Comparison of ENCODE assay signal across 25 mouse cellular contexts in genomic region chr13:19139771-19140170, GRCm38 (mm10).
DNase-seq lines count a peak whose midpoint lies in the region; ATAC-seq and TF ChIP-seq lines count a peak whose summit lies in the region.
"Had no signal": no experiment of that assay in that cellular context is flagged by ENCODE, and none has a peak within 500 bp of the region (broad histone marks: within the 10 kb centered on the region; RNA-seq: fewer than 3 reads in every experiment).

No protein-coding gene starts in this region.

- ATAC-seq in liver, embryonic 13.5 days (ENCODE audit: low read depth): peak; percentile 62
- ATAC-seq in liver, postnatal 0 days: no peak; the same call in 1 of the 2 replicates
- ATAC-seq in forebrain, embryonic 13.5 days: no peak
- ATAC-seq: forebrain, embryonic 16.5 days; hindbrain, postnatal 0 days had no signal

- peaks cover 0 to 6% of the 10 kb centered on the region in 2 experiments; a peak in 1 of 4 replicates for H3K4me1 ChIP-seq in MEL (ENCODE audit: control insufficient read depth in 1 of 2, insufficient read depth in 2 of 2, low read length in 2 of 2)
- H3K4me1 ChIP-seq in liver, embryonic 13.5 days (replicated peaks): peaks cover 25% of the 10 kb centered on the region
- H3K4me1 ChIP-seq in liver, postnatal 0 days (ENCODE audit: insufficient read depth): no peaks in the 10 kb centered on the region
- no peaks in the 10 kb centered on the region for H3K4me1 ChIP-seq in forebrain, embryonic 13.5 days
- H3K4me1 ChIP-seq: embryonic facial prominence, embryonic 15.5 days; heart, embryonic 15.5 days; hindbrain, embryonic 13.5 days had no signal

- no peak for TF ChIP-seq POLR2A in MEL (IDR thresholded peaks at IDR 0.05; ENCODE audit: control insufficient read depth in 1 of 2, insufficient read depth in 1 of 2, low read depth in 1 of 2, low read length in 2 of 2, poor library complexity in 1 of 2)

- no peak for TF ChIP-seq RAD21 in MEL (IDR thresholded peaks at IDR 0.05; ENCODE audit: low read depth, low read length)

- 29% methylated on average over 1 of the region's 1 CpGs for WGBS in liver, embryonic 13.5 days (ENCODE audit: insufficient replicate concordance)
- WGBS in liver, postnatal 0 days (ENCODE audit: insufficient replicate concordance): 29% methylated on average over 1 of the region's 1 CpGs
- WGBS in forebrain, embryonic 13.5 days: 87% methylated on average over 1 of the region's 1 CpGs

- peak; percentile 16 for DNase-seq in MEL (ENCODE audit: low read depth, low spot score)
- DNase-seq in liver, embryonic 13.5 days: peak; percentile 11
- DNase-seq in liver, postnatal 0 days: no peak
- DNase-seq in yolk sac, embryonic 10.5 days (ENCODE audit: low spot score): peak; percentile 48
- DNase-seq in spleen, postnatal 36 days (ENCODE audit: low spot score in 2 of 2): no peak
- DNase-seq in frontal cortex, postnatal 10 days (ENCODE audit: low spot score in 2 of 2): no peak
- DNase-seq: adrenal gland, adult 8-10 months; adrenal gland, postnatal 36 days; cerebellum, adult 11 months; cerebellum, adult 8-10 months; cerebellum, postnatal 14 days; embryo, embryonic 11 days; gastrocnemius, adult 2 months; gastrocnemius, postnatal 36 days; heart, adult 11 months; heart, postnatal 14 days had no signal

- H3K9ac ChIP-seq in MEL (ENCODE audit: control insufficient read depth, low read depth, low read length, poor library complexity, severe bottlenecking): no peak overlapping the region
- H3K9ac ChIP-seq in liver, embryonic 13.5 days: no peak overlapping the region
- no peak overlapping the region for H3K9ac ChIP-seq in liver, postnatal 0 days (replicated peaks)
- H3K9ac ChIP-seq in forebrain, embryonic 13.5 days: no peak overlapping the region
- H3K9ac ChIP-seq: embryonic facial prominence, embryonic 15.5 days; heart, embryonic 15.5 days; hindbrain, embryonic 13.5 days had no signal

- H3K79me2 ChIP-seq in MEL (ENCODE audit: control insufficient read depth, insufficient read depth, low read length, poor library complexity): no peaks in the 10 kb centered on the region

- no peak for TF ChIP-seq CTCF in MEL (IDR thresholded peaks at IDR 0.05 in 2 of 3, conservative IDR thresholded peaks at IDR 0.05 in 1 of 3; ENCODE audit: control insufficient read depth in 1 of 3, insufficient read depth in 1 of 3, low read depth in 2 of 3, low read length in 3 of 3, poor library complexity in 1 of 3, severe bottlenecking in 1 of 3)
- TF ChIP-seq CTCF in liver, postnatal 0 days (IDR thresholded peaks at IDR 0.05; ENCODE audit: low read depth): no peak

- no peaks in the 10 kb centered on the region for H3K9me3 ChIP-seq in MEL (replicated peaks; ENCODE audit: insufficient read depth, low read length)
- H3K9me3 ChIP-seq in liver, embryonic 13.5 days (replicated peaks): no peaks in the 10 kb centered on the region
- H3K9me3 ChIP-seq in liver, postnatal 0 days (ENCODE audit: low read length): no peaks in the 10 kb centered on the region
- no peaks in the 10 kb centered on the region for H3K9me3 ChIP-seq in forebrain, embryonic 13.5 days (replicated peaks)
- H3K9me3 ChIP-seq: embryonic facial prominence, embryonic 15.5 days; heart, embryonic 15.5 days; hindbrain, embryonic 13.5 days had no signal

- H3K4me3 ChIP-seq in MEL (ENCODE audit: control insufficient read depth in 1 of 2, insufficient read depth in 1 of 2, low read depth in 2 of 2, low read length in 2 of 2): no peak overlapping the region
- H3K4me3 ChIP-seq in liver, embryonic 13.5 days (replicated peaks): no peak overlapping the region
- no peak overlapping the region for H3K4me3 ChIP-seq in liver, postnatal 0 days (ENCODE audit: low read depth, low read length)
- no peak overlapping the region for H3K4me3 ChIP-seq in forebrain, embryonic 13.5 days
- H3K4me3 ChIP-seq: embryonic facial prominence, embryonic 15.5 days; erythroblast, embryonic 14.5 days; gastrocnemius, adult 2 months; heart, embryonic 15.5 days; hindbrain, embryonic 13.5 days had no signal

- no peaks in the 10 kb centered on the region for H3K27me3 ChIP-seq in MEL (ENCODE audit: control insufficient read depth in 1 of 2, insufficient read depth in 2 of 2, low read length in 2 of 2)
- no peaks in the 10 kb centered on the region for H3K27me3 ChIP-seq in liver, embryonic 13.5 days
- no peaks in the 10 kb centered on the region for H3K27me3 ChIP-seq in liver, postnatal 0 days (ENCODE audit: insufficient read depth, low read length)
- no peaks in the 10 kb centered on the region for H3K27me3 ChIP-seq in forebrain, embryonic 13.5 days
- H3K27me3 ChIP-seq: CH12.LX; embryonic facial prominence, embryonic 15.5 days; heart, embryonic 15.5 days; hindbrain, embryonic 13.5 days had no signal

- peak; percentile 59 to 65 for TF ChIP-seq EP300 in MEL (IDR thresholded peaks at IDR 0.05; ENCODE audit: low read depth in 1 of 2, low read length in 2 of 2)
- peak; percentile 82 for TF ChIP-seq EP300 in liver, postnatal 0 days (IDR thresholded peaks at IDR 0.05; ENCODE audit: low read depth)

- H3K27ac ChIP-seq in MEL (ENCODE audit: control insufficient read depth, low read depth, low read length): no peak overlapping the region
- 0 out of 2 replicates have a peak overlapping the region, but pooled peaks have one; percentile 4 for H3K27ac ChIP-seq in liver, embryonic 13.5 days
- no peak overlapping the region for H3K27ac ChIP-seq in liver, postnatal 0 days (ENCODE audit: low read depth)
- H3K27ac ChIP-seq in forebrain, embryonic 13.5 days: no peak overlapping the region
- H3K27ac ChIP-seq: embryonic facial prominence, embryonic 15.5 days; gastrocnemius, adult 2 months; heart, embryonic 15.5 days; hindbrain, embryonic 13.5 days; hindbrain, postnatal 0 days had no signal

- no peak overlapping the region for H3K4me2 ChIP-seq in liver, embryonic 13.5 days
- H3K4me2 ChIP-seq in liver, postnatal 0 days (ENCODE audit: low read depth, low read length): no peak overlapping the region
- no peak overlapping the region for H3K4me2 ChIP-seq in forebrain, embryonic 13.5 days
- H3K4me2 ChIP-seq: embryonic facial prominence, embryonic 15.5 days; heart, embryonic 11.5 days; heart, embryonic 15.5 days; hindbrain, embryonic 13.5 days had no signal

- H3K36me3 ChIP-seq in MEL (ENCODE audit: control insufficient read depth in 1 of 2, insufficient read depth in 2 of 2, low read length in 2 of 2): no peaks in the 10 kb centered on the region
- H3K36me3 ChIP-seq in liver, embryonic 13.5 days: no peaks in the 10 kb centered on the region
- H3K36me3 ChIP-seq in liver, postnatal 0 days (replicated peaks; ENCODE audit: insufficient read depth, low read length): no peaks in the 10 kb centered on the region
- peaks cover 4% of the 10 kb centered on the region; the same call in 1 of the 2 replicates for H3K36me3 ChIP-seq in forebrain, embryonic 13.5 days (ENCODE audit: poor library complexity, severe bottlenecking)
- H3K36me3 ChIP-seq: embryonic facial prominence, embryonic 15.5 days; heart, embryonic 15.5 days had no signal

TF ChIP-seq in MEL, 35 proteins besides CTCF, POLR2A, EP300 and RAD21:
- TF ChIP-seq RCOR1 (IDR thresholded peaks at IDR 0.05; ENCODE audit: low read depth, low read length): 0 out of 2 replicates have a peak, but pooled peaks have one; percentile 21
- no peak for TF ChIP-seq CHD1 (IDR thresholded peaks at IDR 0.05; ENCODE audit: low read depth, low read length)
- TF ChIP-seq CHD2 (IDR thresholded peaks at IDR 0.05; ENCODE audit: low read length): no peak
- peak; percentile 49; the same call in 1 of the 2 replicates for TF ChIP-seq TCF12 (IDR thresholded peaks at IDR 0.05; ENCODE audit: low read depth, low read length)
- TF ChIP-seq GATA1 (IDR thresholded peaks at IDR 0.05; ENCODE audit: low read depth, low read length): peak; percentile 66

Comparison
In these comparisons a context has a peak if more than half of its experiments do, and no peak if none do; other contexts are left out.
1. DNase-seq: peak in MEL (single experiment), liver, embryonic 13.5 days (single experiment) and yolk sac, embryonic 10.5 days (single experiment); none in liver, postnatal 0 days (single experiment), spleen, postnatal 36 days (0 of 2) and frontal cortex, postnatal 10 days (0 of 2).